Mouse (Mus musculus): Measurements from ENCODE around the gene Dct. TPM values are rescaled to one million over a fixed set of nuclear protein-coding genes. Genes with fewer than 3 reads are reported as not detected.
A peak's percentile ranks its signal among the peaks of the same experiment; 100 is the strongest.

The Dct gene
- total RNA-seq (2022), result under 1 TPM; 0.32 to 0.81 (median 0.70) TPM

DNA sequence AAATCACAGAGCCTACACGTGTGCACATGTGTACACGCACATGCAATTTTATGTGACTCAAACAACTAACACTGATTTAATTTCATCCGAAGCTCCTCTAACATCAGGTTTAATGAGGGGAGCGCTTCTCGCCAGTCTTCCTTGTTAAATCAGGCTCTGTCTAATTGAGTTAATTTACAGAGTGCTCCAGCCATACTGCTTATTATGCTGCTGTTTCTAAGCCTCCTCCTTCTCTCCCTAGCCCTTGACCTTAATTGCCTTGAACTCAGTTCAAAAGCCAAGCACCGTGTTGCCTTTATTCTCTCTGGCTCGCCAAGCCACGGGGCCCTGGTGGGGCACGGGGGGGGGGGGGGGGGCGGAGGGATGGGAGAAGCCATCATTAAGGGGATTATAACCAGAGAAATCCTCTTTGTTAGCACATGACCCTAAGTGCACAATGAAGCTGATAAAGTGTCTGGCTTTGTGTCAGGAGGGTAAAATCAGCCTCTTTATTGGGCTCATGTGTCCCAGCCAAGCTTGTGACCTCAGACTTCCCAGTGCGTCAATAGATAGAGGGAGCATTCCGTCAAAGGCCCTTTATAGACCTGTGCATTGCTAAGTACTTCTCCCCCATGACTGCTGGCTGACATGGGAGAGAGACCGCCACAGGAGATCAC is at the start of gene Dct:
Gene Dct (minus strand): TSS at position 270 of the 656 bp plus-strand sequence.
- DNase-seq (ENCODE audit: low spot score in 2 of 2), result no peak

GRCm38 (mm10) chr14:118101227-118101990 is 49.4 kb upstream of the Dct start:
- DNase-seq (ENCODE audit: low spot score in 2 of 2), result no peak

DNA sequence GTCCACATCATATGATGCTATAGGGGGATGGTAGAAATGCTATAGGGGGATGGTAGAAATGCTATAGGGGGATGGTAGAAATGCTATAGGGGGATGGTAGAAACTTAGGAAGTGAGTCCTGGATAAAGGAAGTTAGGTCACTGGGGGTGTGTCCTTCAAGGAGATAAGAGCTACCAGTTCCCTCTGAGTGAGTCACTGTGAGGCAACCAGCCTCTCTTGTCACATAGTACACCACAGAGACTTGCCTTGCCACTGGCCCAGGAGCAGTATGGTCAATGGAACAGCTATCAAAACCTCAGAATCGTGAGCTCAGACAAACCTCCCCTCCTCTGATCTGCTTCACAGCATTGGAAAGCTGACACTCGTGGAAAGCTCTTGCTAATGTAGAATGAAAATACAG is 46.2 kb upstream of the Dct start:
- no peak for DNase-seq (ENCODE audit: low spot score in 2 of 2)

GRCm38 (mm10) chr14:118089806-118090392 is 37.9 kb upstream of the Dct start:
- no peak for DNase-seq (ENCODE audit: low spot score in 2 of 2)

GRCm38 (mm10) chr14:118089215-118089805 is 37.3 kb upstream of the Dct start:
- DNase-seq (ENCODE audit: low spot score in 2 of 2), result peak; percentile 84 to 95

DNA sequence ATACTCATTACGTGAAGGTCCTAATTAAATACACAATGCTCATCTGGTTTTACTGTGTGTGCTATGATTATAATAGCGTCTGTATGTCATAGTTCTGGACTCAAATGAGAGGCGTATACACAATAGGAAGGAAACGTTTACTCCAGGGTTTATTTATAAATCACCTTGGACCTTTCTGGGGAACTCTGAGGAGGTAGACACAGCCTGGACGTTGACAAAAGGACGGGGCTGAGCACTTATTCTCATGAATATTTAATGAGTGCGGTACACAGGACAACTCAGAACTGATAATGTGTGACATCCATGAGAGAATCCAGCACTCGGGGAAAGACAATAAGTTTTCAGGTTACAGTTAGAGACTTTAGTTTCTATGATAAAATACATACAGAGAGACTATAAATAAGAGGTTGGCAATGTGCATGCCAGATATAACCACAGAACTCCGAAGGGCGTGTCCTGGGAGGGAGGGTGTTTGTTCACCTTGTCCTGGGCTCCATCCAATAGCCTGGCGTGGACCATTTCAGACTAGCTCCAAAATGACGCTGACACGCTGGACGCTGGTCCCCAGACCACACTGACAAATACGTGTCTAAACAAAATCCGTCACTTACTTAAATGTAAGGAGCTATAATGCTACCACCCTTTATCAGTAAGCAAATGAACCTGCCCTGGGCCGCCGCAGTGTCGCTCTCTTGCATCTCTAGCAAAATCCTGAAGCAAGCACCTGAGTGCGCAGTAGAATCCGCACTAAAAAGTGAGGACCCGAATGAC is 36.6 kb upstream of the Dct start:
- DNase-seq (ENCODE audit: low spot score in 2 of 2), result no peak

- no peak for DNase-seq (ENCODE audit: low spot score in 2 of 2)
Measured at GRCm38 (mm10) chr14:118086271-118087035, 34.4 kb upstream of the Dct start.

GRCm38 (mm10) chr14:118083851-118084250 is 31.8 kb upstream of the Dct start:
- no peak for DNase-seq (ENCODE audit: low spot score in 2 of 2)

- DNase-seq (ENCODE audit: low spot score in 2 of 2), result no peak
Measured at GRCm38 (mm10) chr14:118080606-118081005, 28.6 kb upstream of the Dct start.

DNA sequence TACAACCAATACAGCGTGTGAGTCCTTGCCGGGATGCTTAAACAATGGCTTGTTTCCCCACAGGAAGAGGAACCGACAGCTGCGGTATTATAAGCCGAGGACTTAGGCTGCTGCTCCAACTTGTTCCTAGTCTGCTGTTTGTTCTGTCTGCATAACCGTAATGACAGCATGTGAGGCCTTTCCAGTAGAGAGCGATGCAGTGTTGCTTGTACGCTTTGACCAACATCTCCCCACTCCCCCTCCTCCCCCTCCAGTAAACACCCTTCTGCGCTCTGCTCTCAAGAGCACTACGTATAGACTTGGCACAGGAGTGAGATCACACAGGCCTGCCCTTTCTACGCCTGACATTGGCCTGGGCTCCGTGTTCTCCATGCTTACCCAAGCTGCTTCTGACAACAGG is 18.1 kb upstream of the Dct start:
- no peak for DNase-seq (ENCODE audit: low spot score in 2 of 2)

DNA sequence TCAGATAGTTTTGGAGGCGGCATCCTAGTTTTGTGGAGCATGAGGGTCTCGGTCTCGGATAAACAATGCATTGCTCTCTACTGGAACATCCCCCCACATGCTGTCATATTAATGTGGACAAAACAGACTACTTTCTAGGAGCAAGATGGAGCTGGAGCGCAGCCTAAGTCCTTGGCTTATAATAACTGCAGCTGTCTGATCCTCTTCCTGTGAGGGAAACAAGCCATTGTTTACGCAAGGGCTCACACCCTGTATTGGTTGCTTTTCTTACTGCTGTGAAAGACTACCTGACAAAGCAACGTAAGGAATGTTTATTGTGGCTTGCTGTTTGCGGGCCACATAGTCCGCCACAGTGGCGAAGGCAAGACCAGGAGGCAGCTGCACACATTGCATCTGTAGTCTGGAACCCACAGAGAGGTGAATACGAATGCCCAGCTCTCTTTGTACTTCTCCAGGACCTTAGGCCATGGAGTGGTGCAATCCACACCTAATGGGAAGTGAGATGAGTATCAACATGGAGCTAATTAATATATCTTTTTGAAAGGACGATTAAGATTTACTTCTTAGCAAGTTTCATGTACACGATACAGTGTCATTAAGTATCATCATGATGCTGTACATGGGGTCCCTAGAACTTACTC is 17.5 kb upstream of the Dct start:
- no peak for DNase-seq (ENCODE audit: low spot score in 2 of 2)

DNA sequence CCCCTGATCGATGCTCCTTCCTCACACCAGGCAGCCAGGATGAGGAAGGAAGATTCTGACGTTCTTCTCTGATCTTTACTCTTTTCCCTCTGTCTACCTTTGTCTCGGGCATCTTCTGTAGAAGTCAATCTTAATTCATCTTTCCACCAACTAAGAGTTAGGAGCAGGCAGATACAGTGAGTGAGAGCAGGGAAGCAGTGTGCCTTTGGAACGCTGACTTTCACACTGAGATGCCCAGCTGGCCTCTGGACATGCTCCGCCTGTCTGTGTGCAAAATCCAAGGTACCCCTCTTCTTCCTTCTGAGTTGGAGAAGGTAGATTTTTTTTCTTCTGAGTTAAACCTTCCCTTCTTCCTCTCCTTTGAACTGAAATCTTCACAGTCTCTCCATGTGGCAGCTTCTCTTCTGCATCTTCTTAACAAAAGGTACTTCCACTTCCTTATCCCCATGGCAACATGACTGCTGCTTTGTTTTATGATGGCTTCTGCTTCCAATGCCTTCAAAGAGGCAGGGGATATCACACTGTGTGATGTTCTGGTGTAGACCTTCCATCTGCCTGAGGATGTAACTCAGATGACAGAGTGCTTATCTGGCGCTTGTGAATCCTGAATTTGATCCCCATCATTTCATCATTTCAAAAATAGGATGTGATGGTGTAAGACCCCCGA is 9.9 kb upstream of the Dct start:
- DNase-seq (ENCODE audit: low spot score in 2 of 2), result no peak

GRCm38 (mm10) chr14:118058581-118058886 is 6.5 kb upstream of the Dct start:
- DNase-seq (ENCODE audit: low spot score in 2 of 2), result no peak

- no peak for DNase-seq (ENCODE audit: low spot score in 2 of 2)
Measured at GRCm38 (mm10) chr14:118057696-118058580, 5.9 kb upstream of the Dct start.

DNA sequence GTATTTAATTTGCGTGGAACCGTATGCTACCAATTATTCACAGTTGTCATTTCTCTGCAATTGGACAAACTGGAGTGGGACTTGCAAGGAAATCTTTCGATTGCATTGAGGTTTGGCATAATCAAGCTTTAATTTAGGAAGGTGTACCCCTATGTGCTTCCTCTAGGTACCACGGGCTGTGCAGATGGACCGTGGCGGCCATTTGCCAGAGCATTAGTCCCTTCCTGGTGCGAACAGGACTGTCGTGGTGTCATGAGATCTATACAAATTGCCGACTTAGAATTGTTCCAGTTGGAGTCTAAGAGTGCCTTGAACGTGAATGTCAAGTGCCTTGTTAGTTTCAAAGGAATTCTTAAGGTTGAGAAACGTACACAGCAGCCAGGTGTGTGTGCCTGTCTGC is 726 bp upstream of the Dct start:
- DNase-seq (ENCODE audit: low spot score in 2 of 2), result no peak

DNA sequence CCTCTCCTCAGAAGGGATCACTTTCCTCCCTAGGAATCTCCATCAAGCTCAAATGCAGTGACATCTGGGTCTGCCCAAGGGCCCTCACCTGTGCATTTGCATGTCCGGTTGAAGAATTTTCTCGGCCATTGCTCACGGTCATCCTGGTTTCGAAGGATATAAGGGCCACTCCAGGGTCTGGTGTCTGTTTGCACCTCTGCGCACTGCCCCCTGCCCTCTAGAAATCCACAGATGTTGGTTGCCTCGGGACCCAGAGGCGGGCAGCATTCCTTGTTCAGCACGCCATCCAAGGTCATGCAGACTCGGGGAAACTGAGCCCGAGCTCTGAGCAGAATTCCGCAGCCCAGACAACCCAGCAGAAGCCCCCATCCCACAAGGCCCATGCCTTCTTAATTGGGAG is 648 bp downstream of the Dct start:
- DNase-seq (ENCODE audit: low spot score in 2 of 2), result no peak

GRCm38 (mm10) chr14:118050990-118051389 is 1.1 kb downstream of the Dct start:
- no peak for DNase-seq (ENCODE audit: low spot score in 2 of 2)

GRCm38 (mm10) chr14:118050431-118050830 is 1.6 kb downstream of the Dct start:
- no peak for DNase-seq (ENCODE audit: low spot score in 2 of 2)

All from left cerebral cortex, adult 8-10 months (tissue).